15 mouse cellular contexts compared by ENCODE assay signal in the genomic region with DNA sequence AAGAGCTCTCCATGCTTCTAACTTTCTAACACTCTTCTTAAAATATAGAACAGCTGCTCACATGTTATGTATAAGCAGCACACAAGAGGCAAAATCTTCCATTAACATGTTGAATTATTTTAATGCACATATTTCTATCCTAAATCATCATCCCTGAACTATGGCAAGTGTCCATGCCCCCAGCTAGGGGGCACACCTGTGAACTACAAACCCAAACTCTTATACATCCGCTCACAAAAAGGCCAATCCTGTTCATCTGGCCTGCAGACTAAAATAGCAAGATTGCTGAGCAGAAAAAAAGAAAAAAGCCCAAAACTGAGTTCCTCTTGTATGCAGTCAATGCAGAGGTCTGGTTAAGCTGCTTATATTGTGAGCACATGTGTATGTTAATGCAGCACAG.
"Had no signal": no experiment of that assay in that cellular context is flagged by ENCODE, and none has a peak within 500 bp of the region (broad histone marks: within the 10 kb centered on the region; RNA-seq: fewer than 3 reads in every experiment).

No protein-coding gene starts in this region.

- H3K27ac ChIP-seq: lung, embryonic 15.5 days; midbrain, embryonic 13.5 days; midbrain, embryonic 15.5 days; neural tube, embryonic 12.5 days; stomach, embryonic 15.5 days; stomach, postnatal 0 days had no signal

- H3K9me3 ChIP-seq: lung, embryonic 15.5 days; megakaryocyte, embryonic 14.5 days; midbrain, embryonic 13.5 days; midbrain, embryonic 15.5 days; neural tube, embryonic 12.5 days; stomach, embryonic 15.5 days had no signal

- H3K27me3 ChIP-seq: lung, embryonic 15.5 days; megakaryocyte, embryonic 14.5 days; midbrain, embryonic 13.5 days; midbrain, embryonic 15.5 days; neural tube, embryonic 12.5 days; stomach, embryonic 15.5 days had no signal

- H3K4me1 ChIP-seq: lung, embryonic 15.5 days; megakaryocyte, embryonic 14.5 days; midbrain, embryonic 13.5 days; midbrain, embryonic 15.5 days; neural tube, embryonic 12.5 days; stomach, embryonic 15.5 days had no signal

- H3K36me3 ChIP-seq: lung, embryonic 15.5 days; midbrain, embryonic 13.5 days; midbrain, embryonic 15.5 days; neural tube, embryonic 12.5 days; stomach, embryonic 15.5 days had no signal

- ATAC-seq: midbrain, embryonic 13.5 days; midbrain, embryonic 15.5 days had no signal

- H3K4me3 ChIP-seq: lung, embryonic 15.5 days; megakaryocyte, embryonic 14.5 days; midbrain, embryonic 13.5 days; midbrain, embryonic 15.5 days; neural tube, embryonic 12.5 days; stomach, embryonic 15.5 days had no signal

- H3K9ac ChIP-seq: lung, embryonic 15.5 days; midbrain, embryonic 13.5 days; midbrain, embryonic 15.5 days; neural tube, embryonic 12.5 days; stomach, embryonic 15.5 days had no signal

- DNase-seq: lung, adult 18-20 months; lung, postnatal 10 days; lung, postnatal 4 days; right cerebral cortex, postnatal 14 days; thymus, adult 2 months; thymus, postnatal 25 days; thymus, postnatal 4 days had no signal

- H3K4me2 ChIP-seq: lung, embryonic 15.5 days; midbrain, embryonic 11.5 days; midbrain, embryonic 13.5 days; midbrain, embryonic 15.5 days; neural tube, embryonic 12.5 days; stomach, embryonic 15.5 days had no signal
